Mouse (Mus musculus): ENCODE measurements around the gene Mfsd14a. TPM values are rescaled to one million over a fixed set of nuclear protein-coding genes. Genes with fewer than 3 reads are reported as not detected.
"Not testable (repeated sequence)": the region's sequence is repeated elsewhere in the genome, so short reads cannot be mapped to it uniquely, and the experiment has no call there.

The Mfsd14a gene
- polyA plus RNA-seq, 1 experiment from 2014 or later, result 86.0 TPM

DNA sequence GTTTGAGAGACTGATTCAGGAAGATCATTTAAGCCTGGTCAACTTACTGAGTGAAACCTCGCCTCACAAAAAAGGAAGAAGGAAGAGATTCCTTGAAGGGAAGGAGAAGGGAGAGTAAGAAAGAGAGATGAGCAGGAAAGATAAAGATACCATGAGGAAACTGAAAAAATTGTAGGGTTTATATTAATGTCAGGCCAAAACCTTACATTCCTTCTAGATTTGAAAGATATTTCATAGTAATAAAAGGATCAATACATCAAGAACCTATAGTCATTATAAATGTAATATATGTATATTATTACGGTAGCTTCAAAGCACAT lies 33.1 kb upstream of the Mfsd14a start:
- no peak overlapping the region for H3K27ac ChIP-seq (replicated peaks; ENCODE audit: low read depth, low read length)
- no peak overlapping the region for H3K4me3 ChIP-seq (ENCODE audit: low read depth, low read length)
- no peak for ATAC-seq (ENCODE audit: insufficient number of reproducible peaks, low FRiP score, low TSS enrichment, low read depth)
- no peaks in the 10 kb centered on the region for H3K9me3 ChIP-seq (ENCODE audit: control insufficient read depth, low read length)
- H3K27me3 ChIP-seq (ENCODE audit: control insufficient read depth, insufficient read depth, low read length), result no peaks in the 10 kb centered on the region
- H3K4me1 ChIP-seq (ENCODE audit: control insufficient read depth, insufficient read depth, low read length), result no peaks in the 10 kb centered on the region
- no peak overlapping the region for H3K4me2 ChIP-seq (ENCODE audit: low read depth, severe bottlenecking)
- H3K9ac ChIP-seq (ENCODE audit: low read length), result no peak overlapping the region
- WGBS, result 87% methylated on average over 2 of the region's 2 CpGs
- no peak for DNase-seq (ENCODE audit: low spot score)
- no peaks in the 10 kb centered on the region for H3K36me3 ChIP-seq (ENCODE audit: control insufficient read depth, insufficient read depth, low read length)

DNA sequence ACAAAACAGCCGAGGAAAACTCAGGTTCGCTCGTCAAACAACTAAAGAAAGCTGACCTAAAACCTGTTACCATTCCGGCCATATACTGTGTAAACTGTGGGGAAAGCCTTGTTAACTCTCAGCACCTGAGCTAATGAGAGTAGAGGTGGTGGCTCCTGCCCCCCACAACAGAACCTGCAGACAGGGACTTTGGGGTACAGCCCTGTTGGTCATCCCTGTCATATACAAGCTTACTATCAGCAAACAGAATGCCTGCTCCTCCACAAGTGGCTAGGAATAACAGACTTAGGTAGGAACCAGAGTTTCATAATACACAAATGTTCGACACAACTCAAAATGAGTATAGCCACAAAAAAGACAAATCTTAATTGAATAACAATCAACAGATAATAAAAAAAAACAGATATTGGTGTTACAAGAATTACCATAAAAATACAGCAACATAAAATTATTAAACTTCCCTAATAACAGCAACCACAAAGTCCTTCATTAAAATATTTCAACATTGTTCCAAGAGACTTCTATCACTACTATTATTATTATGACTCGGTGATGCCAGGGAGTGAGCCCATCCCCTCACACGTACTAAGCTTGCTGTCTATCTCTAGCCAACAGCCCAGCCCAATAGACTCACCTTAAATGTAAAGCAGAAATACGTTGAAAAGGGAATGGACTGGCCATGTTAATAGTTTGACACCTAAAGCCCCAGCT lies 32.6 kb upstream of the Mfsd14a start:
- H3K9me3 ChIP-seq (ENCODE audit: control insufficient read depth, low read length), result no peaks in the 10 kb centered on the region
- 86% methylated on average over 8 of the region's 8 CpGs for WGBS
- ATAC-seq (ENCODE audit: insufficient number of reproducible peaks, low FRiP score, low TSS enrichment, low read depth) (no peak), DNase-seq (ENCODE audit: low spot score) (no peak)
- H3K27me3 ChIP-seq (ENCODE audit: control insufficient read depth, insufficient read depth, low read length), result no peaks in the 10 kb centered on the region
- H3K36me3 ChIP-seq (ENCODE audit: control insufficient read depth, insufficient read depth, low read length), result no peaks in the 10 kb centered on the region
- no peak overlapping the region for H3K4me2 ChIP-seq (ENCODE audit: low read depth, severe bottlenecking)
- no peaks in the 10 kb centered on the region for H3K4me1 ChIP-seq (ENCODE audit: control insufficient read depth, insufficient read depth, low read length)
- no peak overlapping the region for H3K27ac ChIP-seq (replicated peaks; ENCODE audit: low read depth, low read length)
- H3K9ac ChIP-seq (ENCODE audit: low read length), result no peak overlapping the region
- H3K4me3 ChIP-seq (ENCODE audit: low read depth, low read length), result no peak overlapping the region

DNA sequence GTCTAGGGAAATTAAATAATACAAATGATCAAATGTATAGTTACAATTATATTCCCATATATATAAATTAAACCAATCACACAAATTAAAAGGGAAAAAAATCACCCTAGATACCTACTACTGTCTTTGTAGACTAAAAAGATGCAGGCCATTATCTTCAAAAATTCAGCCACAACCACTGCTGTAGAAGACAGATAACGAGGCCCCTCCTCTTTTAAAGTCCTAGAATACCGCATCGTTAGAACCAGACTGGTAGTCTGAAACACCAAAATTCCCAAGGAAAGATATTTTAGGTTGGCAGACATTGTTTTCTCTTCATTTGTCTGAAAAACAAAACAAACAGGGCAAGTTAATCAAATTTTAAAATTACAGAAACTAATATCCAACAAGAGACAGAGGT lies 31.8 kb upstream of the Mfsd14a start:
- Histone ChIP-seq H3K27ac (replicated peaks; ENCODE audit: low read depth, low read length) (no peak overlapping the region), H3K4me3 (ENCODE audit: low read depth, low read length) (no peak overlapping the region), H3K36me3 (ENCODE audit: control insufficient read depth, insufficient read depth, low read length) (no peaks in the 10 kb centered on the region), H3K9ac (ENCODE audit: low read length) (no peak overlapping the region), H3K9me3 (ENCODE audit: control insufficient read depth, low read length) (no peaks in the 10 kb centered on the region), H3K4me1 (ENCODE audit: control insufficient read depth, insufficient read depth, low read length) (no peaks in the 10 kb centered on the region), H3K27me3 (ENCODE audit: control insufficient read depth, insufficient read depth, low read length) (no peaks in the 10 kb centered on the region), H3K4me2 (ENCODE audit: low read depth, severe bottlenecking) (no peak overlapping the region)
- WGBS, result 93% methylated on average over 3 of the region's 3 CpGs
- DNase-seq (ENCODE audit: low spot score) (no peak), ATAC-seq (ENCODE audit: insufficient number of reproducible peaks, low FRiP score, low TSS enrichment, low read depth) (no peak)

DNA sequence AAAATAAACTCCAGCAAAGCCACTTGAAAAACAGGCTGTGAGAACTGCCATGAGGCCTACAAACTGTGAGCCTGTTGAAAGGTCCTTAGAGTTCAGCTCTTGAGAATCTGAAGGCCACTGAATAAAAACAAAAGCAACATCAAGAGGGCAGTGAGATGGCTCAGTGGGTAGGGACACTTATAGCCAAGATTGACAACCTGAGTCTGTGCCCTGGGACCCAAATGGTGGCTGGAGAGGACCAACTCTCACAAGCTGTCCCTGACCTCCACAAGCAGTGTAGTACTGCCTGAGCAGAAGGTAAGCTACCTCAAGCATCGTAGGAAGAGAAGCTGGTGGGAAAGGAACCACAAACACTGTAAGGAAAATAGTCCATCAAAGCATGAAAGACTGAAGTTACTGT lies 18.7 kb upstream of the Mfsd14a start, which contains the start of gene Gm43191:
TSS of gene Gm43191 (minus strand) at position 101 of the 400 bp plus-strand sequence.
- Histone ChIP-seq H3K27ac (replicated peaks; ENCODE audit: low read depth, low read length) (no peak within 1 kb of the TSS), H3K36me3 (ENCODE audit: control insufficient read depth, insufficient read depth, low read length) (no peaks in the 10 kb centered on the region), H3K4me3 (ENCODE audit: low read depth, low read length) (no peak within 1 kb of the TSS), H3K9me3 (ENCODE audit: control insufficient read depth, low read length) (no peaks in the 10 kb centered on the region), H3K27me3 (ENCODE audit: control insufficient read depth, insufficient read depth, low read length) (no peaks in the 10 kb centered on the region), H3K4me1 (ENCODE audit: control insufficient read depth, insufficient read depth, low read length) (no peaks in the 10 kb centered on the region), H3K4me2 (ENCODE audit: low read depth, severe bottlenecking) (no peak within 1 kb of the TSS), H3K9ac (ENCODE audit: low read length) (no peak within 1 kb of the TSS)
- DNase-seq (ENCODE audit: low spot score), result no peak
- ATAC-seq (ENCODE audit: insufficient number of reproducible peaks, low FRiP score, low TSS enrichment, low read depth), result no peak
- WGBS, result 96% methylated on average over 1 of the region's 1 CpGs

DNA sequence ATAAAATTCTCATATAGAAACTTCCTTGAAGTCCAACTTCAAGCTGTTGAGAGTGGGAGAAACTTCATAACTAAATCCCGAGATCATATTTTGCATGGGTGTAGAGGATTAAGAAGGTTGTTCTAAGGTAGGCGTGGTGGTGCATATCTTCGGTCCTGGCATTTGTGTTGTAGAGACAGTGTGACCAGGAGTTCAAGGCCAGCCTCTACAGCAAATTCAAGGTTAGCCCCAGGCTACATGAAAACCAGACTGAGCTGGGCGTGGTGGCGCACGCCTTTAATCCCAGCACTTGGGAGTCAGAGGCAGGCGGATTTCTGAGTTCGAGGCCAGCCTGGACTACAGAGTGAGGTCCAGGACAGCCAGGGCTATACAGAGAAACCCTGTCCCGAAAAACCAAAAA lies 1.8 kb upstream of the Mfsd14a start:
- not testable (repeated sequence) for H3K4me1 ChIP-seq (ENCODE audit: control insufficient read depth, insufficient read depth, low read length); H3K36me3 ChIP-seq (ENCODE audit: control insufficient read depth, insufficient read depth, low read length); H3K4me3 ChIP-seq (ENCODE audit: low read depth, low read length); H3K27ac ChIP-seq (replicated peaks; ENCODE audit: low read depth, low read length); H3K9me3 ChIP-seq (ENCODE audit: control insufficient read depth, low read length); H3K4me2 ChIP-seq (ENCODE audit: low read depth, severe bottlenecking); H3K27me3 ChIP-seq (ENCODE audit: control insufficient read depth, insufficient read depth, low read length); H3K9ac ChIP-seq (ENCODE audit: low read length); DNase-seq (ENCODE audit: low spot score); ATAC-seq (ENCODE audit: insufficient number of reproducible peaks, low FRiP score, low TSS enrichment, low read depth)
- 93% methylated on average over 9 of the region's 9 CpGs for WGBS

DNA sequence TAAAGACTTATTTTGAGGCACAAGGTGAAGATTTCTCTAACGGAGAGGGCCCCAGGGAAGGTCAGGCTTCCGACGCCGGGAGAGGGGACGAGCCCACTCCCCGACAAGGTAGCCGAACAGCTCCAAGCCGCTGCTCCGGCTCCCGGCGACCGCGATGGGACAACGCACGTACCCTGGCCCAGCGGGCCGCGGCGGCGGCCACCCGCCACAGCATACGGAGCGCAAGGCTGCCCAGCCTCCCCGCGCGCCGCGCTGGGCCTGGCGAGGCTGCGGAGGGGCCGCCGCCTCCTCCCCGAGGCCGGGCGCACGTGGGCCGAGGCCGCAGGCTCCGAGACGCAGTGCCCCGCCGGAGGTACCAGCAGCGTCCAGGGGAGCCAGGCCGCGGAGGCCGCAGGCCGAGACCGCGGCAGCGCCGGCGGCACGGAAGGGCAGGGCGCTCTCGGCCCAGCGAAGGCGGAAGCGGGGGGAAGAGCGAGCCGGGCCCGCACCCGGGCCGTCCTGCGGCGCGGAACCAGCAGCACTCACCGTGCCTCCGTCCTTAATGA lies 535 bp downstream of the Mfsd14a start:
- no peaks in the 10 kb centered on the region for H3K4me1 ChIP-seq (ENCODE audit: control insufficient read depth, insufficient read depth, low read length)
- H3K27me3 ChIP-seq (ENCODE audit: control insufficient read depth, insufficient read depth, low read length), result no peaks in the 10 kb centered on the region
- DNase-seq (ENCODE audit: low spot score) (no peak), ATAC-seq (ENCODE audit: insufficient number of reproducible peaks, low FRiP score, low TSS enrichment, low read depth) (peak; percentile 87)
- H3K4me3 ChIP-seq (ENCODE audit: low read depth, low read length), result peak overlapping the region; percentile 52
- peak overlapping the region; percentile 72 for H3K27ac ChIP-seq (replicated peaks; ENCODE audit: low read depth, low read length)
- H3K36me3 ChIP-seq (ENCODE audit: control insufficient read depth, insufficient read depth, low read length), result no peaks in the 10 kb centered on the region
- H3K4me2 ChIP-seq (ENCODE audit: low read depth, severe bottlenecking), result peak overlapping the region; percentile 63
- under 1% methylated on average over 61 of the region's 68 CpGs for WGBS
- H3K9me3 ChIP-seq (ENCODE audit: control insufficient read depth, low read length), result no peaks in the 10 kb centered on the region
- peak overlapping the region; percentile 75 for H3K9ac ChIP-seq (ENCODE audit: low read length)

DNA sequence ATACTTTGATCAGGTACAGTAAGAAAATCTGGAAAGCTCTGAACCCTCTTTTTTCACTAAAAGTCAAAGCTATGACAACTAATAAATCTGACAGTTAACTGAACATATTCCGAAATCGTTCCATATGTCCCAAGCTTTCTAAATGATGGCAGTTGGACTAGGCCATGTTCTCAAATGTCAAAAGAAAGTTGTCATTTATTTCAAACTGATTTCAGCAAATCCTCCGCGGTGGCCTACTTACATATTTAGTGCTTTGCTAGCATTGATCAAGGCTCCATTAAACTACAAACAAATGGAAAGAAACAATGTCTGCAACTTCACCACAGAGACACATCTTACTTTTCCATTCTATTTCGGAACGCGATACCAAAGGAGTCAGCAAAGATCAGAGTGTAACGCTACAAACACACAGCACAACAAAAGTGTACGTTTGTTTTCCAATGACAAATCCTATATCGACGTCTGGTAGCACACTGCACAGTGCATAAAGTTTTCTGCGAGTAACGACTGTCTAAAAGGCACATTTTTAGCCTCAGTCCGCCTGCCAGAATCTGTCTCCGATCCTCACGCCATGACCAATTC lies 1.1 kb downstream of the Mfsd14a start:
- WGBS, result 5% methylated on average over 16 of the region's 16 CpGs

DNA sequence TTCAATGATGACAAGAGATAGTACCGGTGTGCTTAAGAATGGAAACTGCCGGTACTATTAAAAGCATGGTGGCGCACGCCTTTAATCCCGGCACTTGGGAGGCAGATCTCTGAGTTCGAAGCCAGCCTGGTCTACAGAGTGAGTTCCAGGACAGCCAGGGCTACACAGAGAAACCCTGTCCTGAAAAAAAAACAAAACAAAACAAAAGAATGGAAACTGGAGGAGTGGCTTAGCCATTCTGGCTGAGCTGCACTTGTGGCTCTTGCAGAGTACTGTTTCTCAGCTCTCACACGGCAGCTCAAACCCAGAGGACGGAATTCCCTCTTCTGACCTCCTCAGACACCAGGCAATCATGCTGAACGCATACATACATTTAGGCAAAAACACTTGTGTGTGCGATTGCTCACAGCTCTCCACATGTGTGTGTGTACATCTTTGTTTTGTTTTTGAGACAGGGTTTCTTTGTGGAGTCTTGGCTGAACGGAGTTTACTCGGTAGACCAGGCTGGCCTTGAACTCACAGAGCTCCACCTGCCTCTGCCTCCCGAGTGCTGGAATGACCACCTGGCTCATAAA lies 2.5 kb downstream of the Mfsd14a start:
- no peaks in the 10 kb centered on the region for H3K27me3 ChIP-seq (ENCODE audit: control insufficient read depth, insufficient read depth, low read length)
- no peak overlapping the region for H3K9ac ChIP-seq (ENCODE audit: low read length)
- H3K9me3 ChIP-seq (ENCODE audit: control insufficient read depth, low read length), result no peaks in the 10 kb centered on the region
- H3K4me2 ChIP-seq (ENCODE audit: low read depth, severe bottlenecking), result no peak overlapping the region
- no peak overlapping the region for H3K27ac ChIP-seq (replicated peaks; ENCODE audit: low read depth, low read length)
- no peaks in the 10 kb centered on the region for H3K36me3 ChIP-seq (ENCODE audit: control insufficient read depth, insufficient read depth, low read length)
- no peak for DNase-seq (ENCODE audit: low spot score)
- H3K4me1 ChIP-seq (ENCODE audit: control insufficient read depth, insufficient read depth, low read length), result no peaks in the 10 kb centered on the region
- ATAC-seq (ENCODE audit: insufficient number of reproducible peaks, low FRiP score, low TSS enrichment, low read depth), result no peak
- H3K4me3 ChIP-seq (ENCODE audit: low read depth, low read length), result no peak overlapping the region
- 91% methylated on average over 13 of the region's 13 CpGs for WGBS

More for the DNA sequence above, 1.1 kb downstream of the Mfsd14a start:
- H3K27ac ChIP-seq (replicated peaks; ENCODE audit: low read depth, low read length), result peak overlapping the region; percentile 72; the same call in 1 of the 2 replicates
- no peaks in the 10 kb centered on the region for H3K4me1 ChIP-seq (ENCODE audit: control insufficient read depth, insufficient read depth, low read length)
- no peaks in the 10 kb centered on the region for H3K36me3 ChIP-seq (ENCODE audit: control insufficient read depth, insufficient read depth, low read length)
- DNase-seq (ENCODE audit: low spot score) (no peak), ATAC-seq (ENCODE audit: insufficient number of reproducible peaks, low FRiP score, low TSS enrichment, low read depth) (no peak)
- no peaks in the 10 kb centered on the region for H3K27me3 ChIP-seq (ENCODE audit: control insufficient read depth, insufficient read depth, low read length)
- no peaks in the 10 kb centered on the region for H3K9me3 ChIP-seq (ENCODE audit: control insufficient read depth, low read length)
- H3K4me3 ChIP-seq (ENCODE audit: low read depth, low read length), result peak overlapping the region; percentile 52
- H3K9ac ChIP-seq (ENCODE audit: low read length), result peak overlapping the region; percentile 75
- peak overlapping the region; percentile 63 for H3K4me2 ChIP-seq (ENCODE audit: low read depth, severe bottlenecking)
